Mouse (Mus musculus) adrenal gland, postnatal 36 days (tissue): Measurements from ENCODE around the gene H2afv. TPM values are rescaled to one million over a fixed set of nuclear protein-coding genes. Genes with fewer than 3 reads are reported as not detected.

ENCODE experiments used
- DNase-seq, 2 experiments: peaks; one replicate each; pipeline ENCODE4 v3.0.0; 2021; ENCODE audit warnings: mixed read lengths in 1 of 2
- long read RNA-seq, 2 experiments: library from polyadenylated mRNA; stranded (forward); transcript quantifications; one replicate each; pipeline ENCODE4 v2.0.0; 2021; ENCODE audit warnings: borderline sequencing depth in 2 of 2
- total RNA-seq, 2 experiments: library from RNA; stranded (reverse); gene quantifications; 2 replicates each; pipeline ENCODE4 v1.2.3; 2021

Gene H2afv
- total RNA-seq: 10 to 100 TPM; 64.9 to 68.8 TPM
- long read RNA-seq, experiment 1, transcript H2afv-202 (5 exons, 1,633 nt): major isoform, 128 of 142 reads
- long read RNA-seq, experiment 1, partial matches to known transcripts: 4 of 142 reads
- long read RNA-seq, experiment 1, other reads (novel, unspliced or antisense): 8 of 142 reads
- long read RNA-seq, experiment 2, transcript H2afv-202 (5 exons, 1,633 nt): major isoform, 60 of 63 reads
- long read RNA-seq, experiment 2, partial matches to known transcripts: 0 of 63 reads
- long read RNA-seq, experiment 2, other reads (novel, unspliced or antisense): 2 of 63 reads

DNA sequence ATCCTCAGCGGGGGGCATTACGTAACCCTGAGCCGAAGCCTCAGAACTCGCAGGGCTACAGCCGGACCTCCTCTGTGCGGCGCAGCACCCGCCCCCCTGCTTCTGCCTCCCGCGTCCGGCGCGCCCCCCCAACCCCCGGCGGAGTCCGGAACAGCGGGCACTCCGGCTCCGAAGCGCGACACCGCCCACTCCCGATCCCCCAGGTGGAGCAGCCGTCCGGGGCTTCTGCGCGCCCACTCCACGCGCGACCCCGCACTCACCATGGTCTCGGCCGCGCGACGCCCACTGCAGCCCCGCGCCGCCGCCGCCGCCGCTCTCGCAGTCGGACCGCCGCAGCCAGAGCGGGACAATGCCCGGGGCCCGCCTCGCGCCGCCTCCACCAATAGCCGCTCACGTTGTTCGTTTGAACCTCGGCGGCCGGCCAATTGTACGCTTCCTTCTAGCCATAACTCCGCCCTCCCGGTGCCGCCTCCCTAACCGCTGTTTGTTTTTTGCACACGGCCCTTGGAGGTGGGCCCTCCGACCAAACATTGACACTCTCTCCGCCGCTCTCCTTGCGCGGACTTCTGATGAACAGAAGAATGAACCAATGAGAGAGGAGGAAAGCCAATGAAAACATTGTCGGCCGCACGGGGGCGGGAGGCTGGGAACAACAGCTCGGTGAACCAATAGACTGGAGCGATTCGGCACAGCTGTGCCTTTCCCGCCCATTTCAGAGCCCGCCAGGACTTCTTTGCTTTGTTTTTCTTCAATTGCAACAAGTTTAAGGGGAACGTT lies at the start of gene H2afv:
TSS of gene H2afv (minus strand) at position 367 of the 777 bp plus-strand sequence.
- DNase-seq: peak; percentile 99 to 100

- peak; percentile 64 to 80 for DNase-seq
Observed at GRCm38 (mm10) chr11:6489691-6490503, 45.7 kb upstream of the H2afv start.

DNA sequence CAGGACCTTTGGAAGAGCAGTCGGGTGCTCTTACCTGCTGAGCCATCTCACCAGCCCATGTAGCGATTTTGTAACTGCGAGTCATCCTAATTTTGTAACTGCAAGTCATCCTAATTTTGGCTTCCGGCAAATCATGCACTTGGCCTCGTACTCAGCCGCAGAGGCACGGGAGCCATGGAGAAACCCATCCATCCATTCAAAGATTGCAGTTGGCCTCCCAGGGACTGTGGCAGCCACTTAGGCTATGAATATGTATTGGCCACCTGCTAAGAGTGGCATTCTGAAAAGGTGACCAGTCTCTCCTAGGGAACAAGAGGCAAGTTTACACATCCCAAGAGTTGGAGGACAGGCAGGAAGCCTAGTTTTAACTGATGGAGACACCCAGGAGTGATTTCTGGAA lies 45.0 kb upstream of the H2afv start:
- DNase-seq: peak in 1 of 2 experiments; percentile 22

- DNase-seq: no peak
Observed at GRCm38 (mm10) chr11:6488041-6488684, 43.9 kb upstream of the H2afv start.

GRCm38 (mm10) chr11:6487496-6487895 lies 43.3 kb upstream of the H2afv start:
- DNase-seq: no peak

GRCm38 (mm10) chr11:6486916-6487315 lies 42.7 kb upstream of the H2afv start:
- no peak for DNase-seq

DNA sequence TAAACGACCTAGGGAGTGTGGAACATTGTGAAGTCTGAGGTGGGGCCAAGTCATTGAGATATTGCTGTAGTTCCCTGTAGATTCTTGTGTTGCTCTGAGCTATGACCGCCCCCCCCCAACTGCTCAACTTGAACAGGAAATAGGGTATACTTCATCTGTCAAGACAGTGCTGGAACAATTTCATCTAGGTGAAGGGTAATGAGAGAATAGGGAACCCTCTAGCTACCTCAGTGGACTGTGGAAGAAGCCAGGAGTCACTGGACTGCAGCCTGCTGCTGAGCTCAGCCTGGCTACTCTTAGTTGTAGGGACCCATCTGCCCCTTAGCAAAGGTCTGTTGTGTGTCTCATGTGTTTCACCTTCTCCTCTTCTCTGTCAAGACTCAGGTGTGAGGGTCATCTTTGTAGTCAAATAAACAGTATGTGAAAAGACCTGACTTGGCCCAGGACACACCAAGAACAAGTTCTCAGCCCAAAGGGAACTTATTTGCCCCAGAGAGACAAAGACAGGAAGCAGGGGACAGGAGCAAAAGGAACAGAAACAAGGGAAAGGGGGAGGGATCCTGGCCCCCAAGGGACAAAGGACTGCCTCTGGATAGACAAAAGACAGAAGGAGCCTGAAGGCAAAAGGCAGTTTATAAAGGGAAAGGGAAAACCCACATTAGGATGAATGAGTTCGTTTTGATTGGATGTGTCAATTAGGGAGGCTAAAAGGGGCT lies 40.2 kb upstream of the H2afv start:
- DNase-seq: no peak

- DNase-seq: no peak
Observed at GRCm38 (mm10) chr11:6483103-6483502, 38.9 kb upstream of the H2afv start.

DNA sequence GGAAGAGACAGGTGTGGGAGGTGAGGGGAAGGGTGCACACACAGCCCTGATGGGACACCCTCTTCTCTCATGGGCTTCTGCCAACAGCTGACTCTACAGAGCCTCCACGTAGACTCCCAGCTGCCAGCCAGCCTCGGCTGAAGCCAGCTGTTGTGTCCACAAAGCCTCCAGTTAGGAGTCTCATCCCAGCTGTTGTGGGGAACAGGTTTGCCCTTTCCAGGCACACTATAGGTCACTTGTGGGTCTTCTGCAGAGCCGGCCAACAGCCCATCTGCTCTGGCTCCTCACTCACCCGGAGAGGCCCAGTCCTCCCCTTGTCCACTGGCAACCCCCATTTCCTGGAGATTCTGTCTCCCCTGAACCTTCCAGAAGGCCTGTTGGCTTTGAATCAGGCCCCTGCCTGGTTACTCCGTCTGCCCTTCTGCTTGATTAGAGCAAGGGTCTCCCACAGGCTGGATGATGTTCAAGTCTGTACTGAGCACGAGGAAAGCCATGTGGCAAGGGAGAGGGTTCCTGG lies 37.5 kb upstream of the H2afv start:
- no peak for DNase-seq

DNA sequence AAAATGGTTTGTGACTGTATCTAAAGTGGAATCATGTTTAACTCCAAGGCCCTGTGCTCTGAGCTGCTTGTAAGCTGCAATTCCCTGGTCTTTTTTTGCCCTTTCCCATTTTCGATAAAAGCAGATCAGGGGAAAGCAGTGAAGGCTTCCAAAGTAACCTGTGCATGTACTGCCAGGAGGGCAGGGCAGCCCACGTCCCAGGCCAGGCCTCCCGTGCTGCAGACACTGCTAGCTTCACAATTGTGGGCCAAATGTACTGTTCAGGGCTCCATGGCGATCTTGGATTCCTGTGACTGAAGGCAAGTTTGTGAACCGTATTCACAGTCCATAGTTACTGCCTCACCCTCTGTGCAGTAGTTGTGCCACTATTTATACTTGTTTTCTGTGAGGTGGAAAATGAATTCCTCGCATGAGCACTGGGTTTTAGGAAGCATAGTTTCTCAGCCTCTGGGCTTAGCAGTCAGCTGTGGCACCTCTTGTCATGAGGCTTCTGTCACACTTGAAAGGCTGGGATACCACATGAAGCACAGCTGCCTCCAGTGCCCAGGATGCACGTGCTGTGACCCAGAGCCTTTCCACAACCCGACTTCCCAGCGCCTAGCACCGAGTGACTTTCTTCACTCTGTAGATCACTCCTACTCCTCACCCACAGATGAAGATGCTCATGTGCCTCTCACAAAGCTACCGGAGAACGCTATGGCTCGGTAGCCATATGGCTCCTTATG lies 36.6 kb upstream of the H2afv start:
- no peak for DNase-seq

GRCm38 (mm10) chr11:6480191-6480590 lies 35.9 kb upstream of the H2afv start:
- DNase-seq: no peak

DNA sequence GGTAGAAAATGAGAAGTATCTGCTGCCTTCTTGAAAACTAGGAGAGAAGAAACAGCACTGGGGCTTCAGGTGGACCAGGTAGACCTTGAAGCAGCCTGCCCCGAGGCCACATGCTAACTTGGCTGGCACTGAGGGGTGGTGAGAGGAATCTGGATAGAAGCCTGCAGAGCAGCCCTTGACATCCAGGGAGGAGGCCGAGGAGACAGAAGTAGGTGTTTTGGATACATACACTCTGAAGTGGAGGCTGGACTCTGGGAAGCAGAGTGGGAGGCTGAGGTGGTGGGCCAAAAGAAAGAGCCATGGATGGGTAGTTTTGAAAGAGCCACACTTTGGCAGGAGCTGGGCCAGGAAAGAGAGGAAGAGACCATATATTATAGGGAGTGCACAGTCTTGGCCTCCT lies 35.0 kb upstream of the H2afv start:
- no peak for DNase-seq

DNA sequence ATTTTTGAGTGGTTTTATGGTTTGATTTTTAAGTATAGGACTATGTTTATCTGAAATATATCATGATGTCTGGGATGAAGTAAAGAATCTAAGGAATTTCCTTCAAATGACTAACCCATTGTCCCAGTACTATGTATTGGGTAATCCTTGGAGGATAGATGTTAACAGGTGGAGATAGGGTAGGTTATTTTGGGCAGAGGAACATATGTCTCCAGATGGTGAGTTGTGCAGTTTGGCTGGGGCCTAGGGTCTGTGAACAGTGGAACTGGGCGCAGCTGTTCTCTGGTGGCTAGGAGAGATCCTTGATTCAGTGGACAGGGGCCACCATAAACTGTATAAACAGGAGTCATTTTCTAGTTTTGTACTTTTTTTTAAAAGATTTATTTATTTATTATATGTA lies 33.1 kb upstream of the H2afv start:
- DNase-seq: no peak

- no peak for DNase-seq
Observed at GRCm38 (mm10) chr11:6476876-6477275, 32.6 kb upstream of the H2afv start.

DNA sequence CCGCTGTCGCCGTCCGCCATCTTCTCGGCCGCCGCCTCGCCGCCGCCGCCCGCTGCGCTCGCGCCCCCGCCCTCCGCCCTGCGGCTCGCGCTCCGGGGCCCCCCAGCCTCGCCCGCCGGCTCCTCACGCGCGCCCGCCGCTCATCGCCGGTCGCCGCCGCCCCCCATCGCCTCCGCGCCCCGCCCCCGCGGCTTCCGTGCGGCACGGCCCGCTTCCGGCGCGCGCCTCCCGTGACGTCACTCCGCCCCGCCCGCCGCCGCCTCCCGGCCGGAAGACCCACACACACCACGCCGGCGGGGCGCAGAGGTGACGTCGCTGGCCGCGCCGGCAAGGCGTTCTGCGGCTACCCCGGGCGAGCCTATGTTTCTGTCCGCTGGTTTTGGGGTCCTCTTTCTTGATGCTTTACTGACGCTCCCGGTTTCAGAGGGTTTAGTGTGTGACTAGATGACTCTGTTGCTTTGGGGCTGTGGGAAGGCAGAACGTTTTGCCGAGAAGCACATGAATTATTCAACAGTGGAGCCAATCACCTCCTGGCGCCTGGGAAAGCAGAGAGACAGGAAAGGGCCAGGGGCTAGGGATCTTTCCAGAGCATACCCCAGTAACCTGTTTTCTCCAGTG lies 31.7 kb upstream of the H2afv start, which contains the start of gene Purb:
TSS of gene Purb (minus strand) at position 51 of the 618 bp plus-strand sequence.
- peak; percentile 94 to 97 for DNase-seq

DNA sequence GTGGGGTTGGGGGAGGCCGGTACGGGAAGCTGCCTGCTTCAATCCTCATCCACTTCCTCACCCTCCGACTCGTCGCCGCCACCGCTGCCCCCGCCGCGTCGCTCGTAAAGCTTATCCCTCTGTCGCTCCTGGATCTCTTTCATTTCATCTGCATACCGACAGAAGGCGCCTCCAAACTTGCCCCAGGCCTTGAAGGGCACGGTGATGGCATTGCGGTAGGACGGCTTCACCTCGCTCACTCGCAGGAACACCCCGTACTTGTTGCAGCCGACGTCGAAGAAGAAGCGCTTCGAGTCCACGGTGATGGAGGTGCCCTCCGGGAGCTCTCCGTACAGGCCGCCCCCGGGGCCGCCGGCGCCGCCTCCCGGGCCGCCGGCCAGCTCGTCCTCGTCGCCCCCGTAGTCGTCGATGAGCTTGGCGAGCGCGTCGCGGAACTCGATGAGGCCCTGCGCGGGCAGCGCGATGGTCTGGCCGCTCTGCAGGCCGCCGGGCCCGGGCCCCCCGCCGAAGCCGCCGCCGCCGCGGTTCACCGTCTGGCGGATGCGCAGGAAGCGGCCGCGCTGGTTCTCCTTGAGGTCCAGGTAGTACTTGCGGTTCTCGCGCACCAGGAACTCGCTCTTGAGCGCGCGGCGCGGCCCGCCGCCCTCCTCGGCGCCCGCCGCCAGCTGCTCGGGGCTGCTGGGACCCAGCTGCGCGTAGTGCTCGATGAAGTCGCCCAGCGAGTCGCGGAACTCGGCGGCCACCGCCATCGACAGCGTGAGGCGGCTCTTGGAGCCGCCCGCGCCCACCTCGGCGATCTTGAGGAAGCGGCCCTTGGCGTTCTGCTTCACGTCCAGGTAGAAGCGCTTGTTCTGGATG lies 30.9 kb upstream of the H2afv start:
- peak; percentile 62 to 67 for DNase-seq

- DNase-seq: no peak
Observed at GRCm38 (mm10) chr11:6474381-6474780, 30.1 kb upstream of the H2afv start.

DNA sequence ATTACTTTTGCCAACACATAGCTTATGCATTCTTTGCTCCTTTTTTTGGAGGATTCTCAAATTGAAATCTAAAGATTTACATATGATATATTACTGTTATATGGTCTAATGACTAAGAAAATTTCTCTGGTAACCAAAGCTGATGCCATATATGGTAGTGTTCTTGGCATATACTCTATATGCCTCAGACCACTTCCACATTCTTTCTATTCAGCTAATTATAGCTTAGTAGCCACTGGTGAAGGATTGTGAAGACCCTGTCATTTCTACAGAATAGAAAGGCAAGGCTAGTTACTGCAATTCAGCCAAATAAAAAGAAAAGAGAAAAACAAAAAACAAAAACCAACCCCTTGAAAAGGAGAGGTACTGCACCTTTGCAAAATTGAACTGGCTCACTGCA lies 27.8 kb upstream of the H2afv start:
- no peak for DNase-seq

GRCm38 (mm10) chr11:6471493-6471892 lies 27.2 kb upstream of the H2afv start:
- DNase-seq: no peak
